Mouse (Mus musculus) testis, adult 2 months (tissue): Measurements from ENCODE around the gene Mccc2.
"Not testable (repeated sequence)": the region's sequence is repeated elsewhere in the genome, so short reads cannot be mapped to it uniquely, and the experiment has no call there.

Source experiments
- CTCF ChIP-seq: fragments of 200-500 bp; IDR thresholded peaks from 2 replicates; pipeline ENCODE4 v1.5.1; 2012; ENCODE audit warnings: low read depth, mild to moderate bottlenecking, inconsistent platforms, low read length, moderate library complexity; ENCODE audit not compliant: control insufficient read depth, insufficient read depth, insufficient replicate concordance
- POLR2A ChIP-seq: fragments of 200-500 bp; IDR thresholded peaks from 2 replicates; pipeline ENCODE4 v1.6.1; 2012; ENCODE audit warnings: low read depth, mild to moderate bottlenecking, inconsistent platforms, low read length, moderate library complexity; ENCODE audit not compliant: control insufficient read depth

GRCm38 (mm10) chr13:100057738-100058137 lies 42.3 kb upstream of the Mccc2 start:
- TF ChIP-seq POLR2A, CTCF: not testable (repeated sequence)
